Comparison of ENCODE assay signal across 9 mouse cellular contexts in the genomic region with DNA sequence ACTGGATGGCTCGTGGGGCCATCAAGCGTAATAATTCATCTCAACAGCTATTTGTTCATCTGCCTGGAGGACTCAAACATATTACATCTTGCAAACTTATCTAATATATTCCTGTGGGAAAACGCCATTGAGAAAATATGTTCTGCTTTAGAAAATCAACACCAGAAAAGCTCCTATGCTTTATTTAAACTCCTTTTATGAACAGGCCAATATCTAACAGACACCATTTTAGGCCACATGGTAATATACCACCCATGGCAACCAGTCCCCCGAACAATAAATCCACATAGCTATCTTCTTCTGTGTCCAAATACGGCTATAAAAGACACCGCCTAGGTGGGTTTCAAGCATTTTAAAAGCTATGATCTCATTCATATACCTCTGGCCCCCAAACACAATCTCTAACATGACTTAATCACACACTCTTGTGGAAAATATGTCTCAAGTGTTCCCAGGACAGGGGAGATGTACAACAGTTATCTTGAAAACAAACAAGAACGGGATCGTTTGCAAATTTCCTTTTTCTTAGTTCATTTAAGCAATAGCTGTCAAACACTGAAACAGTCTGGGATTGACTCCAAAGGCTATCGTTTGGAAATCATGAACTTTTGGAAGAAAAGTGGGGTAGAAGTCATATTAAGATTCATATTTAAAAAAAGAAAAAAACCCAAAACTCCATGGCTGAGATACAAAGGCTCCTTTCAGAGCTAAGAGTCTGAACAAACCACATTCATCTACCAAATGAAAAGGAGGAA.
A peak's percentile ranks its signal among the peaks of the same experiment; 100 is the strongest.
DNase-seq lines count a peak whose midpoint lies in the region; ATAC-seq and TF ChIP-seq lines count a peak whose summit lies in the region.
"Had no signal": no experiment of that assay in that cellular context is flagged by ENCODE, and none has a peak within 500 bp of the region (broad histone marks: within the 10 kb centered on the region; RNA-seq: fewer than 3 reads in every experiment).

No protein-coding gene starts in this region.

- no peaks in the 10 kb centered on the region; the same call in 1 of the 2 replicates for H3K79me2 ChIP-seq in liver, adult 2 months (ENCODE audit: control insufficient read depth, insufficient read depth, low read length)

- no peak overlapping the region for H3K4me3 ChIP-seq in liver, adult 2 months (ENCODE audit: insufficient read depth, low read depth, low read length)
- no peak overlapping the region for H3K4me3 ChIP-seq in liver, embryonic 12.5 days
- H3K4me3 ChIP-seq in forebrain, embryonic 11.5 days (ENCODE audit: low read depth, low read length): no peak overlapping the region
- peak overlapping the region; percentile 79 for H3K4me3 ChIP-seq in hindbrain, embryonic 14.5 days (replicated peaks; ENCODE audit: low read length)
- H3K4me3 ChIP-seq in neural tube, embryonic 15.5 days (replicated peaks): peak overlapping the region; percentile 31
- no peak overlapping the region for H3K4me3 ChIP-seq in intestine, embryonic 15.5 days (replicated peaks)

- ATAC-seq in liver, embryonic 12.5 days: no peak
- ATAC-seq in forebrain, embryonic 11.5 days (replicated peaks; ENCODE audit: low FRiP score): no peak
- no peak for ATAC-seq in hindbrain, embryonic 14.5 days (ENCODE audit: low FRiP score)
- no peak for ATAC-seq in neural tube, embryonic 15.5 days (ENCODE audit: low FRiP score)
- no peak for ATAC-seq in megakaryocyte-erythroid progenitor cell, adult 5-6 weeks (replicated peaks; ENCODE audit: low FRiP score, low TSS enrichment, poor library complexity, severe bottlenecking)
- no peak for ATAC-seq in intestine, embryonic 15.5 days

- WGBS in liver, adult 2 months: 65% methylated on average over 9 of the region's 9 CpGs
- 71% methylated on average over 9 of the region's 9 CpGs for WGBS in liver, embryonic 12.5 days (ENCODE audit: insufficient replicate concordance)
- WGBS in forebrain, embryonic 11.5 days: 61% methylated on average over 9 of the region's 9 CpGs
- WGBS in hindbrain, embryonic 14.5 days: 33% methylated on average over 9 of the region's 9 CpGs
- WGBS in neural tube, embryonic 15.5 days: 29% methylated on average over 9 of the region's 9 CpGs
- 60% methylated on average over 9 of the region's 9 CpGs for WGBS in intestine, embryonic 15.5 days

- no peak overlapping the region for H3K27ac ChIP-seq in liver, adult 2 months (replicated peaks; ENCODE audit: insufficient read depth, low read depth, low read length)
- no peak overlapping the region for H3K27ac ChIP-seq in liver, embryonic 12.5 days
- H3K27ac ChIP-seq in forebrain, embryonic 11.5 days (ENCODE audit: low read depth, low read length): no peak overlapping the region
- peak overlapping the region; percentile 49 for H3K27ac ChIP-seq in hindbrain, embryonic 14.5 days
- H3K27ac ChIP-seq in neural tube, embryonic 15.5 days (replicated peaks): peak overlapping the region; percentile 70
- H3K27ac ChIP-seq in intestine, embryonic 15.5 days: no peak overlapping the region
- H3K27ac ChIP-seq: limb, embryonic 15.5 days had no signal

- no peak for TF ChIP-seq CTCF in liver, adult 2 months (IDR thresholded peaks at IDR 0.05; ENCODE audit: low read depth, low read length)

- H3K9me3 ChIP-seq in liver, embryonic 12.5 days (replicated peaks): no peaks in the 10 kb centered on the region
- no peaks in the 10 kb centered on the region for H3K9me3 ChIP-seq in forebrain, embryonic 11.5 days (ENCODE audit: control insufficient read depth, low read length)
- no peaks in the 10 kb centered on the region for H3K9me3 ChIP-seq in hindbrain, embryonic 14.5 days (ENCODE audit: control insufficient read depth, low read length)
- no peaks in the 10 kb centered on the region for H3K9me3 ChIP-seq in neural tube, embryonic 15.5 days (replicated peaks)
- no peaks in the 10 kb centered on the region for H3K9me3 ChIP-seq in intestine, embryonic 15.5 days
- H3K9me3 ChIP-seq: limb, embryonic 15.5 days had no signal

- no peaks in the 10 kb centered on the region for H3K36me3 ChIP-seq in liver, adult 2 months (ENCODE audit: control insufficient read depth, insufficient read depth, low read length)
- H3K36me3 ChIP-seq in liver, embryonic 12.5 days: no peaks in the 10 kb centered on the region
- H3K36me3 ChIP-seq in forebrain, embryonic 11.5 days (ENCODE audit: control insufficient read depth, insufficient read depth, low read length): no peaks in the 10 kb centered on the region
- no peaks in the 10 kb centered on the region for H3K36me3 ChIP-seq in hindbrain, embryonic 14.5 days (replicated peaks; ENCODE audit: control insufficient read depth, insufficient read depth)
- H3K36me3 ChIP-seq in neural tube, embryonic 15.5 days: no peaks in the 10 kb centered on the region
- no peaks in the 10 kb centered on the region for H3K36me3 ChIP-seq in intestine, embryonic 15.5 days
- H3K36me3 ChIP-seq: limb, embryonic 15.5 days had no signal

- peaks cover 3% of the 10 kb centered on the region; the same call in 1 of the 2 replicates for H3K27me3 ChIP-seq in liver, adult 2 months (ENCODE audit: control insufficient read depth, insufficient read depth, low read length)
- H3K27me3 ChIP-seq in liver, embryonic 12.5 days (replicated peaks): peaks cover 54% of the 10 kb centered on the region
- no peaks in the 10 kb centered on the region for H3K27me3 ChIP-seq in forebrain, embryonic 11.5 days (ENCODE audit: control insufficient read depth, insufficient read depth, low read length)
- no peaks in the 10 kb centered on the region for H3K27me3 ChIP-seq in hindbrain, embryonic 14.5 days (ENCODE audit: control insufficient read depth, insufficient read depth, low read length)
- H3K27me3 ChIP-seq in neural tube, embryonic 15.5 days (replicated peaks): no peaks in the 10 kb centered on the region
- no peaks in the 10 kb centered on the region for H3K27me3 ChIP-seq in intestine, embryonic 15.5 days (replicated peaks)

- no peaks in the 10 kb centered on the region; the same call in 1 of the 2 replicates for H3K4me1 ChIP-seq in liver, adult 2 months (ENCODE audit: control insufficient read depth, insufficient read depth, low read length)
- H3K4me1 ChIP-seq in liver, embryonic 12.5 days: 0 out of 2 replicates have a peak, but pooled peaks cover 9% of the 10 kb centered on the region
- H3K4me1 ChIP-seq in forebrain, embryonic 11.5 days (replicated peaks; ENCODE audit: control insufficient read depth, insufficient read depth, low read length): peaks cover 19% of the 10 kb centered on the region; the same call in 1 of the 2 replicates
- peaks cover 58% of the 10 kb centered on the region for H3K4me1 ChIP-seq in hindbrain, embryonic 14.5 days (replicated peaks; ENCODE audit: control insufficient read depth, insufficient read depth, low read length)
- peaks cover 49% of the 10 kb centered on the region for H3K4me1 ChIP-seq in neural tube, embryonic 15.5 days
- 0 out of 2 replicates have a peak, but pooled peaks cover 2% of the 10 kb centered on the region for H3K4me1 ChIP-seq in intestine, embryonic 15.5 days (replicated peaks)

- no peak for TF ChIP-seq POLR2A in liver, adult 2 months (IDR thresholded peaks at IDR 0.05; ENCODE audit: extremely low read depth, insufficient read depth, low read length)

- no peak overlapping the region for H3K9ac ChIP-seq in liver, adult 2 months (ENCODE audit: low read depth, low read length)
- no peak overlapping the region for H3K9ac ChIP-seq in liver, embryonic 12.5 days
- H3K9ac ChIP-seq in forebrain, embryonic 11.5 days (ENCODE audit: low read length): no peak overlapping the region
- H3K9ac ChIP-seq in hindbrain, embryonic 14.5 days: peak overlapping the region; percentile 98
- H3K9ac ChIP-seq in neural tube, embryonic 15.5 days (replicated peaks): peak overlapping the region; percentile 23; the same call in 1 of the 2 replicates
- H3K9ac ChIP-seq in intestine, embryonic 15.5 days: no peak overlapping the region
- H3K9ac ChIP-seq: limb, embryonic 15.5 days had no signal

- peak; percentile 77 for DNase-seq in liver, adult 2 months (ENCODE audit: extremely low read depth, low read depth, low spot score)
- DNase-seq in forebrain, embryonic 11.5 days (ENCODE audit: low spot score): no peak
- no peak for DNase-seq in hindbrain, embryonic 14.5 days (ENCODE audit: low spot score)
- DNase-seq: kidney, postnatal 14 days had no signal

- no peak overlapping the region for H3K4me2 ChIP-seq in liver, embryonic 12.5 days
- H3K4me2 ChIP-seq in forebrain, embryonic 11.5 days (ENCODE audit: low read depth, low read length, severe bottlenecking): peak overlapping the region; percentile 41; the same call in 1 of the 2 replicates
- peak overlapping the region; percentile 71 for H3K4me2 ChIP-seq in hindbrain, embryonic 14.5 days (replicated peaks)
- H3K4me2 ChIP-seq in neural tube, embryonic 15.5 days: peak overlapping the region; percentile 83
- no peak overlapping the region for H3K4me2 ChIP-seq in intestine, embryonic 15.5 days (replicated peaks)
- H3K4me2 ChIP-seq: limb, embryonic 15.5 days had no signal

Comparison
In these comparisons a context has a peak if more than half of its experiments do, and no peak if none do; other contexts are left out.
1. H3K27ac ChIP-seq: peak in hindbrain, embryonic 14.5 days (single experiment) and neural tube, embryonic 15.5 days (single experiment); none in liver, adult 2 months (single experiment), liver, embryonic 12.5 days (single experiment), forebrain, embryonic 11.5 days (single experiment) and intestine, embryonic 15.5 days (single experiment).
2. H3K4me3 ChIP-seq: peak in hindbrain, embryonic 14.5 days (single experiment) and neural tube, embryonic 15.5 days (single experiment); none in liver, adult 2 months (single experiment), liver, embryonic 12.5 days (single experiment), forebrain, embryonic 11.5 days (single experiment) and intestine, embryonic 15.5 days (single experiment).
3. H3K9ac ChIP-seq: peak in hindbrain, embryonic 14.5 days (single experiment) and neural tube, embryonic 15.5 days (single experiment); none in liver, adult 2 months (single experiment), liver, embryonic 12.5 days (single experiment), forebrain, embryonic 11.5 days (single experiment) and intestine, embryonic 15.5 days (single experiment).
4. H3K4me2 ChIP-seq: peak in forebrain, embryonic 11.5 days (single experiment), hindbrain, embryonic 14.5 days (single experiment) and neural tube, embryonic 15.5 days (single experiment); none in liver, embryonic 12.5 days (single experiment) and intestine, embryonic 15.5 days (single experiment).